Mouse (Mus musculus) myocyte (in vitro differentiated cells): ENCODE measurements around the gene Tfap2c. TPM values are rescaled to one million over a fixed set of nuclear protein-coding genes. Genes with fewer than 3 reads are reported as not detected.

Experiments
- H3K27me3 ChIP-seq: one replicate; pipeline ENCODE4 v1.6.1; 2011; ENCODE audit not compliant: control insufficient read depth, insufficient read depth, insufficient read length
- H3K36me3 ChIP-seq: one replicate; pipeline ENCODE4 v1.6.1; 2011; ENCODE audit not compliant: control insufficient read depth, insufficient read depth
- H3K4me2 ChIP-seq: one replicate; pipeline ENCODE4 v1.6.1; 2011; ENCODE audit warnings: low read depth, control low read depth
- H3K4me3 ChIP-seq: one replicate; pipeline ENCODE4 v1.5.1; 2011; ENCODE audit warnings: mild to moderate bottlenecking, control low read depth, moderate library complexity
- H3K79me2 ChIP-seq: one replicate; pipeline ENCODE4 v1.6.1; 2011; ENCODE audit not compliant: control insufficient read depth, insufficient read depth
- H3ac ChIP-seq: one replicate; pipeline ENCODE4 v1.6.1; 2011; ENCODE audit not compliant: control insufficient read depth, insufficient read length
- CEBPB ChIP-seq: IDR thresholded peaks from 2 replicates; pipeline ENCODE4 v1.6.1; 2011; ENCODE audit warnings: mild to moderate bottlenecking, moderate library complexity; ENCODE audit not compliant: poor library complexity, insufficient read depth, severe bottlenecking
- E2F4 ChIP-seq: IDR thresholded peaks from one replicate; pipeline ENCODE4 v1.6.1; 2011; ENCODE audit warnings: mild to moderate bottlenecking, control low read depth, moderate library complexity; ENCODE audit not compliant: insufficient read depth
- MAX ChIP-seq: IDR thresholded peaks from one replicate; pipeline ENCODE4 v1.6.1; 2011; ENCODE audit warnings: low read depth, mild to moderate bottlenecking, control low read depth
- MYOD1 ChIP-seq, 3 experiments: IDR thresholded peaks; one replicate each; pipeline ENCODE4 v1.6.1; 2011; ENCODE audit warnings: control low read depth in 2 of 3, low read depth in 2 of 3, mild to moderate bottlenecking in 2 of 3, moderate library complexity in 1 of 3; ENCODE audit not compliant: insufficient read length in 2 of 3, control insufficient read depth in 1 of 3
- MYOG ChIP-seq, 3 experiments: IDR thresholded peaks; one replicate each; pipeline ENCODE4 v1.6.1; 2011; ENCODE audit warnings: control low read depth in 2 of 3, low read depth in 2 of 3, mild to moderate bottlenecking in 2 of 3; ENCODE audit not compliant: insufficient read length in 2 of 3, control insufficient read depth in 1 of 3, insufficient read depth in 1 of 3
- POLR2A ChIP-seq: IDR thresholded peaks from one replicate; pipeline ENCODE4 v1.6.1; 2011; ENCODE audit warnings: low read depth, mild to moderate bottlenecking, control low read depth, moderate library complexity; ENCODE audit not compliant: insufficient read length
- POLR2AphosphoS2 ChIP-seq: IDR thresholded peaks from one replicate; pipeline ENCODE4 v1.6.1; 2011; ENCODE audit warnings: low read depth, control low read depth; ENCODE audit not compliant: insufficient read length
- REST ChIP-seq: IDR thresholded peaks from one replicate; pipeline ENCODE4 v1.6.1; 2011; ENCODE audit warnings: mild to moderate bottlenecking, control low read depth, moderate library complexity; ENCODE audit not compliant: insufficient read depth, insufficient read length
- SRF ChIP-seq: IDR thresholded peaks from one replicate; pipeline ENCODE4 v1.6.1; 2011; ENCODE audit warnings: low read depth; ENCODE audit not compliant: control insufficient read depth, insufficient read length
- TCF12 ChIP-seq: IDR thresholded peaks from one replicate; pipeline ENCODE4 v1.6.1; 2011; ENCODE audit warnings: mild to moderate bottlenecking, control low read depth; ENCODE audit not compliant: poor library complexity, insufficient read depth, severe bottlenecking
- TCF3 ChIP-seq: IDR thresholded peaks from one replicate; pipeline ENCODE4 v1.6.1; 2011; ENCODE audit warnings: low read depth, control low read depth; ENCODE audit not compliant: insufficient read length
- USF1 ChIP-seq: IDR thresholded peaks from one replicate; pipeline ENCODE4 v1.6.1; 2011; ENCODE audit warnings: low read depth, mild to moderate bottlenecking, control low read depth, moderate library complexity
- polyA plus RNA-seq: library from polyadenylated mRNA; unstranded; fragments of >200 nt; fragmentation: generic; extraction: Trizol; gene quantifications from one replicate; pipeline ENCODE4 v1.2.1, GENCODE M21; 2012; ENCODE audit warnings: missing spikeins

Gene Tfap2c
- polyA plus RNA-seq, 1 experiment, result not detected

- peaks cover 5% of the 10 kb centered on the region for H3K27me3 ChIP-seq
- no peaks in the 10 kb centered on the region for H3K79me2 ChIP-seq
- TF ChIP-seq SRF, result no peak
- no peak for TF ChIP-seq CEBPB
- TF ChIP-seq MYOG (IDR thresholded peaks at IDR 0.05; ENCODE audit: control insufficient read depth in 1 of 3, insufficient read depth in 1 of 3, insufficient read length in 2 of 3, low read depth in 2 of 3), result no peak
- TF ChIP-seq POLR2A, result no peak
- TF ChIP-seq E2F4, result no peak
- no peak for TF ChIP-seq USF1
- no peak for TF ChIP-seq MYOD1 (IDR thresholded peaks at IDR 0.05; ENCODE audit: control insufficient read depth in 1 of 3, insufficient read length in 2 of 3, low read depth in 2 of 3)
- TF ChIP-seq TCF3, result no peak
- TF ChIP-seq MAX, result no peak
- no peak for TF ChIP-seq TCF12
- no peak for TF ChIP-seq POLR2AphosphoS2
- no peak for TF ChIP-seq REST
- H3K36me3 ChIP-seq, result no peaks in the 10 kb centered on the region
- H3K4me2 ChIP-seq, result no peak overlapping the region
- no peak overlapping the region for H3ac ChIP-seq
- H3K4me3 ChIP-seq, result no peak overlapping the region
Observed at GRCm38 (mm10) chr2:172510056-172510712, 39.2 kb upstream of the Tfap2c start.

GRCm38 (mm10) chr2:172510899-172511298 lies 38.5 kb upstream of the Tfap2c start:
- Histone ChIP-seq H3ac (no peak overlapping the region), H3K36me3 (no peaks in the 10 kb centered on the region), H3K79me2 (no peaks in the 10 kb centered on the region), H3K4me3 (no peak overlapping the region), H3K4me2 (no peak overlapping the region), H3K27me3 (peaks cover 5% of the 10 kb centered on the region)
- TF ChIP-seq MAX, result no peak
- no peak for TF ChIP-seq REST
- TF ChIP-seq USF1, result no peak
- no peak for TF ChIP-seq E2F4
- no peak for TF ChIP-seq POLR2A
- no peak for TF ChIP-seq MYOG (IDR thresholded peaks at IDR 0.05; ENCODE audit: control insufficient read depth in 1 of 3, insufficient read depth in 1 of 3, insufficient read length in 2 of 3, low read depth in 2 of 3)
- TF ChIP-seq POLR2AphosphoS2, result no peak
- TF ChIP-seq SRF, result no peak
- no peak for TF ChIP-seq TCF12
- TF ChIP-seq MYOD1 (IDR thresholded peaks at IDR 0.05; ENCODE audit: control insufficient read depth in 1 of 3, insufficient read length in 2 of 3, low read depth in 2 of 3), result no peak
- TF ChIP-seq CEBPB, result no peak
- TF ChIP-seq TCF3, result no peak

GRCm38 (mm10) chr2:172516407-172516992 lies 32.9 kb upstream of the Tfap2c start:
- no peak overlapping the region for H3K4me3 ChIP-seq
- no peaks in the 10 kb centered on the region for H3K79me2 ChIP-seq
- no peak for TF ChIP-seq USF1
- TF ChIP-seq POLR2AphosphoS2, result no peak
- TF ChIP-seq CEBPB, result no peak
- TF ChIP-seq MAX, result no peak
- no peak for TF ChIP-seq E2F4
- TF ChIP-seq MYOG (IDR thresholded peaks at IDR 0.05; ENCODE audit: control insufficient read depth in 1 of 3, insufficient read depth in 1 of 3, insufficient read length in 2 of 3, low read depth in 2 of 3), result no peak
- TF ChIP-seq POLR2A, result no peak
- no peak for TF ChIP-seq TCF12
- TF ChIP-seq TCF3, result no peak
- no peak for TF ChIP-seq REST
- TF ChIP-seq SRF, result no peak
- no peak for TF ChIP-seq MYOD1 (IDR thresholded peaks at IDR 0.05; ENCODE audit: control insufficient read depth in 1 of 3, insufficient read length in 2 of 3, low read depth in 2 of 3)
- no peak overlapping the region for H3ac ChIP-seq
- H3K4me2 ChIP-seq, result no peak overlapping the region
- peaks cover 29% of the 10 kb centered on the region for H3K27me3 ChIP-seq
- H3K36me3 ChIP-seq, result no peaks in the 10 kb centered on the region

GRCm38 (mm10) chr2:172520616-172521371 lies 28.6 kb upstream of the Tfap2c start:
- Histone ChIP-seq H3K79me2 (no peaks in the 10 kb centered on the region), H3K4me2 (no peak overlapping the region), H3ac (no peak overlapping the region), H3K27me3 (peaks cover 29% of the 10 kb centered on the region), H3K36me3 (no peaks in the 10 kb centered on the region), H3K4me3 (no peak overlapping the region)
- no peak for TF ChIP-seq MYOD1 (IDR thresholded peaks at IDR 0.05; ENCODE audit: control insufficient read depth in 1 of 3, insufficient read length in 2 of 3, low read depth in 2 of 3)
- TF ChIP-seq POLR2AphosphoS2, result no peak
- no peak for TF ChIP-seq MAX
- no peak for TF ChIP-seq REST
- no peak for TF ChIP-seq TCF3
- no peak for TF ChIP-seq SRF
- no peak for TF ChIP-seq E2F4
- no peak for TF ChIP-seq POLR2A
- no peak for TF ChIP-seq CEBPB
- no peak for TF ChIP-seq TCF12
